Mouse (Mus musculus): ENCODE measurements at regions not wholly inside any gene's neighbourhood (a gene's known extent, or its start where the extent isn't known, plus 50 kb on each side); places are given as distances from the start of the nearest gene placed in this dataset.

DNA sequence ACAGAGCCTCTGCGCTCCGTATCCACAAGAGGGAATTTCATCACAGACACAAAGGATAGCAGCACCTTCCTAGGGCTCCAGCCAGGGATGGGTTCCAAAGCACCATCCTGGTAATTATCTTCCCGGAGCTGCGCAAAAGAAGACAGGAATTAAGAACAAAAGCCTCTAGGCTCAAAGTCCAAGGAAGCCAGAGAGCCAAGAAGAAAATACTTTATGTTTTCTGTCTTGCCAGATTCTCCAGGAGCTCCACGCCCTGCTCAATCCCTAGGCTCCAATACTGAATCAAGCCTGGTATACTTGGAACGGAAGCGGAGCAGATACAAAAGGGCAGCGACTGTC, 54.4 kb downstream of the Irf2bpl start:
- DNase-seq (ENCODE audit: low spot score in 2 of 2), result no peak
- intact Hi-C loops (cut with DNase I), result no loop called here

DNA sequence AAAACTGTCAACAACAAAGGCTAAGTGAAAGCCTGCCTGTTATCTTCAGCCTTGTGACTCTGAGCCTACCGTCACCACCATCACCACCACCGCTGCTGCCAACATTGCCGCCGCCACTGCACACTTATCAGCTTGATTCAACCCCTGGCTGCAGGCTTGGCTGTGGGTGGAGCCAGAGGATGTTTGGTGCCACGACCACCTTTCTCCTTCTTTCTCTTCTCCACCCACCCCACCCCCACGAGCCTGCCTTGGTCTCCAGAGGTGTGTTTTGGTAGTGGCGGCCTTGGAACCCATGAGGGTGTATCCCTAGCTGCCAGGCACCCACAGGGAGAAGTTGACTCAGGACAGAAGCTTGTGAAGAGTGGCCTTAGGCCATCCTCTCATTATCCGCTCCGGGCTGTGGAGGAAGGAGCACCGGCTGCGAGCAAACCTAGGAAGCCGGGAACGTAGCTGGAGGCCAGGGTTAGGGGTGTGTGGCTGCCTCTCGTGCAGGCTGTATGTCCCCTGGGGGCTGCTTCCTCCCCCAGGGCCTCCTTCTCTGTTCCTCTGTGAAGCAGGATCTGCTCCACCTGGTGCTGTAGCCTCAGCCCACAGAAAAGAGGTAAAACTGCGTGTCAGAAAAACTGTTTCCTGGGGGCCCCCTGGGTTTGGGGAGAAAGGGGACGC, 54.9 kb downstream of the Irf2bpl start:
- DNase-seq (ENCODE audit: low spot score in 2 of 2), result no peak
- intact Hi-C loops (cut with DNase I), result no loop called here

DNA sequence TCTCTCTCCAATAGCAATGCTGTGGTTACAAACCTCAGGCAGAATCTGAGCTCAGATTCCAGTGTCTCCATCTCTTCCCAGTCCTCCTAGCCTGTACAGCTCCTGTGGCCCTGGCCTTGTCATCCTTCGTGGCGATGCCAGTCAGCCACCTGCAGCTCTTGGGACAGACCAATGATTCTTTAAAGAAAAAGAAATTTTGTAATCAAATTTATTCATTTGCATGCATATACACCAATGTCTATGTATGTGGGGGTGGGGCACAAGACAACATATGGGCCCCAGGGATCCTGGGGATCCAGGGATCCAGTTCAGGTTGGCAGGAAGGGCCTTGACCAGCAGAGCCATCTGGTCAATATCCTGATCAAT, 57.4 kb downstream of the Irf2bpl start:
- intact Hi-C loops (cut with DNase I), result no loop called here

DNA sequence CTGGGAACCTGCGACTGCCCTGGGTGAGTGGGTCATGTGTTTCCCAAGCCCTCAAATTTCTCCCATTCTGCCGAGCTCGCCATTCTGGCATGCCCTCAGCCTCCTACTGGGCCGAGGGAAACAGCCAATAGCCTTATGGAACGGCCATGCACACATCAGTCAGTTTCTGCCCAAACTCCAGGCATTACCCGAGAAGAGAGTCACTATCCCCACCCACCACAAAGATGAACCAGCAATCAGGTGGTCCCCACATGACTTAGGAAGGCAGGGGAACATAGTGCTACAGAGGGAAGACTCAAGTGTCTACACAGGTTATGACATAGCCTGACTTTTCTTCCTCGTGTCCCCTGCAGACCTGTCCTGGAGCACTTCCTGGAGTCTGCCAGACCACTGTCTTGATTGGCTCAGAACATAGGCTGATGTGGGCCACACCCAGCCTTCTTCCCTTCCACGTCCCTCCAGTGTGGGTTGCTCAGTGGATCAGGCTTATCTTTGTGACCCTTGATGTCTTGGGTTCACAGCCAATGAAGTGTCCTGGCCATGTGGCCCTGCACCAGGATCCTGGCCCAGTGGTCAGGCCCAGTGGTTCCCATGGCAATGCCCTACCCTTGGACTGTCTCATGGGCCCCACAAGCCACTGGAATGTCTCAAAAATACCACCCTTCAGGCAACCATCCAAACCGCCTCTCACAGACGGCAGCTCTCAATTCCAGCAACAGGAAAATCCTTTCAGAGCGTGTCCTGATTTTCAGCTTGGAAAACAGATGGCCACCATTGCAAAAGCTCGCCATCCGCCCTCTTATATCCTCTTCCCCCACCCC, 58.0 kb downstream of the Irf2bpl start:
- intact Hi-C loops (cut with DNase I), result no loop called here
- DNase-seq (ENCODE audit: low spot score in 2 of 2), result peak; percentile 78 to 79

More for the DNA sequence above, 57.4 kb downstream of the Irf2bpl start:
- DNase-seq (ENCODE audit: low spot score in 2 of 2), result no peak

DNA sequence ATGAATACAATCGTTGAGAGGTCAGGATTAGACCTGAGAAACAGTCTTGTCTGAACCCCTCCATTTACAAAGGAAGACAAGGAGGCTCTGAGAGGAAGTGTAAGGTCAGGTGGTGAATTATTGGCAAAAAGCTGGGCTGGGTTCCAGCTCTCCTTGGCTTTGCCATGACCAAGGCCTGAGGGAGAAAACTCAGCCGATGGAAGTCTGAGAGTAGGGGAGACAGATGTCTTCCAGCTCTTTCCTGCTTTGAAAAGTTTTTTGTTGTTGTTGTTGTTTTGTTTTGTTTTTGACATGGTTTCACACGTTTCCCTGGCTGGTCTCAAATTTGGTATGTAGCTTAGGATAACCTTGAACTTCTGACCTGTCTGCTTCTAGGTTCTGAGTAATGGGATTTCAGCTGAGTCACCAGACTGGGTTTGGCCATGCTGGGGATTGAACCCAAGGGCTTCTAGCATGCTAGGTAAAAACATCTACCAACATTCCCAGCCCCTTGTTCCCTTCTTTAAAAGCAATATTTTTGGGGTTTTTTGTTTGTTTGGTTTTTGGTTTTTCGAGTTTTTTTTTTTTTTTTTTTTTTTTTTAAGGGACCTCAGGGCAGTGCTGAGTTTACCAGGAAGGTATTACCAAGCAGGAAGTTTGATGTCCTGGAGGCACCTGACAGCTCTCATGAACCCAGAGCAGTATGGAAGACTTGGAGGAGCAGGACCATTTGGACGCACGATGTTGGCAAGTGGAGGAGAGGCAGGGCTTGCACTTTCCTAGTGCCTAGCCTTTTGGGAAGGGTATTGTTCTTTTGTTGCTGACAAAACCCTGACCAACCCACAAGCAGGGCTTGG, 58.8 kb downstream of the Irf2bpl start:
- intact Hi-C loops (cut with DNase I), result loop anchor here (2.0 kb wide), 1 partner anchor 23 kb away; no protein-coding TSS in a partner anchor
- DNase-seq (ENCODE audit: low spot score in 2 of 2), result no peak

DNA sequence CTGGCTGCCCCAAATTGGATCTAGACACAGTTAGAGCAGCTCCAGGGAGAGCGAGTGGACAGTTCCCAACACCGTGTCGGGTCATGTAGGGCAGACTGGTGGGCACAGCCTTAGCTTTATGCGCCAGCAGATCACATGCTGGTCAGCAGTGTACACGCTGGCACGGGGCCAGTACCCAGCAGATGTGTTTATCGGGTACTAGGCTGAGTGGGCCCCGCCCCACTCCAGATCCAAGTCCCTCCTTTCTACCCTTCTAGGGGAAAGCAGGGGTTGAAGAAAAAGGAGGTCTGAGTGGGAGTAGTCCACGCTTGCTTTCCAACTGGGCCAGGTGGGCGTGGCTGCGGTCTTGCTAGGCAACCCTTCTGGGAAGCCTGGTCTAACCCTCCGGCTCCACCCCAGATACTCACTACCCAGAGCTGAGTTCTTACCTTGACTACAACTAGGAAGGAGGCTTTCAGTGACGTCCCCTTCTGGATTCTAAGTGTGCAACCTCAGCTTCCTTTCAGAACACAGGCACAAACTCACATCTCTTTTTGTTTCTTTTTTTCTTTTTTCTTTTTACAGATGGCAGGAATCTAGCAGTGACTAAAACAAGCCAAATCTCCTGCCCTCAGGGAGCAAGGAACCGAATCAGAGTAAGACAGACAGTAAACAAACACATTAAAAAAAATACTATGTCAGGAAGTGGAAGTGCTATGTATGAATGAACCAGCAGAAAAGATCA, 59.6 kb downstream of the Irf2bpl start:
- DNase-seq (ENCODE audit: low spot score in 2 of 2), result peak; percentile 72 to 80
- intact Hi-C loops (cut with DNase I), result loop anchor here (1.0 to 2.0 kb wide), 2 partner anchors 22 to 59 kb away; partner anchors contain the start of gene Irf2bpl

DNA sequence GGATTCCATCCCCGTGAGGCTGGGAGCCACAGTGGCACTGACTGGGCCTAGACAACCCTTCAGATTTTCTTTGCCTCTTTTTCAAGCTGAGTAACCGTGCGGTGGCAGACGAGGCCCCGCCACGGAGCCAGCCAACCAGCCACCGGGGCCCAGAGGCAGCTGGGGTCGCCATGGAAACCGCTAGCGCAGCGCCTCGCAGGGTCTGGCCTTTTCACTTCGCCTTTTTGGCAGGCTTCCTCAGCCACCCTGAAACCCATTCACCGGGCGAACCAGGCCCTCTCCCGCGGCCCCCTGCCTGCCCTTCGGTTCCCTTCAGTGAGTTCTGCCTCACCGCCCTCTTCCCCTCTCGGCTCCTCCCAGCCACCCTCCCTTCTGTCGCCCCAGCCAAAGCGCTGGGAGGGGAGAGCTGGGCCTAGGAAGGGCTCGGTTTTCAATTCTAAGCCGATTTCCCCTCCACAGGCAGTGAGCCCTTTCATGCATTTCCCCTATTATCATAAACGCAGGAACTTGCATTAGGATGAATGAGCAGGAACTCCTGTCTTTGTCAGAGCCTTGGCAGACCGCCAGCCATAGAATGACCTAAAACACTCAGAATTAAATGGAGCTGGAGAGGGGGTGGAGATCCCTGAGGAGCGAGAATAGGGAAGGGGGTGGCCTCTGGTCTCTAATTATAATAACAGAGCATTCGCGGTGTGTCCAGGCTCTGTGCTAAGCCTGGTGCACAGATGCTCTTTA, 60.6 kb downstream of the Irf2bpl start:
- intact Hi-C loops (cut with DNase I), result loop anchor here (1.0 to 2.0 kb wide), 2 partner anchors 21 to 60 kb away; partner anchors contain the start of gene Irf2bpl
- DNase-seq (ENCODE audit: low spot score in 2 of 2), result peak; percentile 87

DNA sequence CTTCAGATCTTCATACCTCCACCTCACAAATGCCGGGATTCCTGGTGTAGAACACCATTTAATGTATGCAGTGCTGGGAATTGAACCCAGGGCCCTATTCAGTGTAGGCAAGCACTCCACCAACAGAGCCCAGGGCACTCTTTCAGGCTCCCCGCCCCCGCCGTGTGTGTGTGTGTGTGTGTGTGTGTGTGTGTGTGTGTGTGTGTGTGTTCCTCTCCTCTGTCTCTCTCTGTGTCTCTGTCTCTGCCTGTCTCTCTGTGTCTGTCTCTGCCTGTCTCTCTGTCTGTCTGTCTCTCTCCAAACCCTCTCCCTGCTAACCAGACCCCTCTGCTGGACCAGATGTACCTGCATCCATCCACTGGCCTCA, 61.1 kb downstream of the Irf2bpl start:
- DNase-seq (ENCODE audit: low spot score in 2 of 2), result no peak
- intact Hi-C loops (cut with DNase I), result no loop called here

DNA sequence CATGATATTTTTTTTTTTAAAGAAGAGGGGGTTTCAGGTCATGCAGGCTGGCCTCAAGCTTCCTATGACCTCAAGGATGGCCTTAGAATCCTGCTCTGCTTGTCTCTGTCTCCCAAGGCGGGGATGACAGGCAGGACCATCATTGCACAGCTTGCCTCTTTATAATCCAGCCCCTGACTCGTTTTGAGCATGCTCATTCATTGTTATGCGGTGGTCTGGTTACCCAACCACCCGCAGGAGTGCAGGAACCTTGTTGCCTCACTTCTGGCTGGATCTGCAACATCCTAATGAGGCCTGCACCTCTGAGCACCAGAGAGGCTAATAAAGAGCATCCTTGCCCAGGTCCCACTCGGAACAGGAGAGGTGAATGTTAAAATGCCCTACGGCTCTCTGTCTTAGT, 63.4 kb downstream of the Irf2bpl start:
- intact Hi-C loops (cut with DNase I), result no loop called here

DNA sequence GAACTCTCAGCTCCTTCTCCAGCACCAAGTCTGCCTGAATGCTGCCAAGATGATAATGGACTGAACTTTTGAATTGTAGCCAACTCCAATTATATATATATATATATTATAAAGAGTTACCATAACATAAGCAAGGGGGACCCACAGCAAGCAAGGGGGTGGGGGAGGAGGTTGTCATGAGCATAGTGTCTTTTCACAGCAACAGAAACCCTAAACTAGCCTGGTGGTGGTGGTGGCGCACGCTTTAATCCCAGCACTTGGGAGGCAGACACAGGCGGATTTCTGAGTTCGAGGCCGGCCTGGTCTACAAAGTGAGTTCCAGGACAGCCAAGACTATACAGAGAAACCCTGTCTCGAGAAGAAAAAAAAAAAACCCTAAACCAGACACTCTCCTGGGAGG, 65.0 kb downstream of the Irf2bpl start:
- DNase-seq (ENCODE audit: low spot score in 2 of 2), result no peak
- intact Hi-C loops (cut with DNase I), result no loop called here

More for the DNA sequence above, 63.4 kb downstream of the Irf2bpl start:
- no peak for DNase-seq (ENCODE audit: low spot score in 2 of 2)

DNA sequence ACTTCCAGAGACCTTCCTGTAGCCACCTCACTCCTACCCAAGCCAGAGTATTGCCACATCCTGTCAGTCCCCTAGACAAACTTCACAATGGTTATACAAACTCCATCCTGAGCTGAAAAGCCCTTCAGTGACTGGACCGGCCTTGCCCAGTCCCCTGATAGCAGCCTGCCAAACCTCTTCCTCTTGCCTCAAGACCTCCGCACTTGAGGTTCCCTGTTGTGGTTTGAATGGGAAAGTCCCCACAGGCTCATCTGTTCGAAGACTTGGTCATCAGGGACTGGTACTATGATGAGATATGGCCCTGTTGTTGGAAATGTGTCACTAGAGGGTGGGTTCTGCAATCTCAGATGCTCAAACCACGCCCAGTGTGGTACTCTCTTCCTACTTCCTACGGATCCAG, 65.4 kb downstream of the Irf2bpl start:
- no peak for DNase-seq (ENCODE audit: low spot score in 2 of 2)
- intact Hi-C loops (cut with DNase I), result no loop called here

DNA sequence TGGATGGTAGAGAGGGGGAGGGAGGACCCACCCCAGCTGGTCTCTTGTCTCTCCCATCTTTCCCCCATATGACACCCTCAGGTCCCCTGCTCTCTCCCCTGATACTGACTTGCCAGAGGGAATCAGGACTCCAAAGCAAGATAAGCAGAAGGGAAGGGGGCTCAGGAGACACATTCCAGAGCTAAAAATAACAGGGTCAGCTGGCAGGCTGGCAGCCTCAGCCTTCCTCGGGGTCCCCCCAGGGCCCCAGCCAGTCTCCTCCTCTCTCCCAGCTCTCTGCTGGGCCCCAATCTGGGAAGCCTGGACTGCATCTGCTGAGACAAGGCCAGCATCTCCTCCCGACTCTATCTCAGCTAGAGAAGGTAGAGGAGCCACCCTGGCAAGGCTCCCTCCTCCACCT, 66.4 kb downstream of the Irf2bpl start:
- DNase-seq (ENCODE audit: low spot score in 2 of 2), result no peak
- intact Hi-C loops (cut with DNase I), result no loop called here

DNA sequence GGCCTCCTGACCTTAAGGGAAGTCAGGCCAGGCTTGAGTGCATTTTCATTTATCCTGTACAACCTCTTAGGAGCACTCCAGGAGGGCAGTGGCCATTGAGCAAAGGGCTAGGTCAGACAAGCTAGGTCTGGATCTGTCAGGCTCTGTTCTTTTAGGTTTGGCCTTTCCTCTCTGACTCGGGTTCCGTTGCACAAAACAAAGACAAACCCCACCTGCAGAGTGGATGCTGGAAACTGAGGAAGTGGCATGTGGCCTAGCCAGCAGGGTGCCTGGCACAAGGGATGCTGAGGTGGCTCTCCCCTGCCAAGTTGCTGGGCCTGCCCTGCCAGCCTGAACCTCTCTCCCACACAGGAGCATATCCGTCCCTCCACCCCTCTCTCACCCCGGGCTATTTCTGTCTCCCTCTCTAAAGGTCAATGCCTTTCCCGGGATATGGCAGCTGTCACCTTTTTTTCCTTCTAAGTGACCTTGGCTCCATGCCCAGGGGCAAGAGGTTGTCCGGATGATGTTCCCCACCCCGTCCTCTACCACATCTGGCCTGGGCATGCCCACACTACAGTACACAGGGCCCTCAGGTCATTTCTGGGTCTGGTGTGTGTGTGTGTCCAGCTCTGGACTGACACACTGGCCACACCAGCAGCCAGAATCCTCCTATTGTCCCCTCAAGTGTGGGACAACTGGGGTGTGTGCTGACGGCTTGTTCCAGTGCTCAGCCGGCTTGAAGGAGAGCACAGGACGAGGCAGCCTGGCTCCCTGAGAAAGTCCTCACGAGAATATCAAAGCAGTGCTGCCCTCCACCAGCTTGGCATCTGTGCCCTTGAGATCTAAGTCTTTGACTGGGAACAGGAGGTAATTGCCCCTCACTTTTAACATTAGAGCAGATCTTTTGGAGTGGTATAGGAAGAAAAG, 67.6 kb downstream of the Irf2bpl start:
- no peak for DNase-seq (ENCODE audit: low spot score in 2 of 2)
- intact Hi-C loops (cut with DNase I), result loop anchor here (1.0 kb wide), 1 partner anchor 26 kb away; no protein-coding TSS in a partner anchor

DNA sequence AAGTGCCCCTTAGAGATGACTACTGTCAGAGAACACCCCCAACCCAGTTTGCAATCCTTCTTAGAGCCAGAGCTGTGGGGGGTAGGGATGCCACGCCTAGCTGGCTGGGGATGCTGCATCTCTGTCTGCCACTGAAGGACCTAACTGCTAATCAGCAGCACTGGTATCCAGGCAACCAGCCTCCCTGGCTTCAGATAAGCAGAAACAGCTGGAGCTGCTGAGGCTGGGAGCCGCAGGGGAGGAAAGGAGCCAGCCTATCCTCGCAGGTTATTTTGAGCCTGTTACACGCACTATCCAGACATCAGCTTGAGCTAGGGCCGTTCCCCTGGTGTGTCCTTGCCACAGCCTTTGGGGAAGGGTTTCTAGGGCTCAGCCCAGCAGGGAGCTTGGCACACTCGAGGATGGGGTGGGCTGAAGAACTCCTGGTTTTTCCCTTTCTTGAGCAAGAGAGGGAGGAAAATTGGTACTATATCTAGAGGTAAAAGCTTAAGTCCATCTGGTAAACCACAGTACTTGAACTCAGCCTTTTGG, 68.4 kb downstream of the Irf2bpl start:
- peak; percentile 70 to 73 for DNase-seq (ENCODE audit: low spot score in 2 of 2)
- intact Hi-C loops (cut with DNase I), result no loop called here

DNA sequence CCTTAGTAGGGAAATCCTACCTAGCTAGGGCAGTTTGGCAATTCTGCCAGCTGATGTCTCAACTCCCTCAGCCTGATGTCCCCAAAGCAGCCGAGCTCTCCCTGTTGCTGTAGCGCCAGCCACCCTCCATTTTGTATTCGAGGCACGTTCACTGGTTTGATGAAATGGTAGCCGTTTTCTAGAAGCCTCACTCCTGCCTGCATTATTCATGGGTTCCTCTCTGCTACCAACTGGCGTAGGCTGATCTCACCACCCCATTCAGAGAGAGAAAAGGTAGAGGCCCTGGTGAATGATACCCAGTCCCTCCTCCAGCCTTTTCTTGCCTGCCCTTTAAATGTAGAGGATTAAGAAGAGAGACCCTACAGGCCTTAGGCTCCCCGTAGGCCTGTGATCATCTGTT, 69.9 kb downstream of the Irf2bpl start:
- intact Hi-C loops (cut with DNase I), result no loop called here
- DNase-seq (ENCODE audit: low spot score in 2 of 2), result no peak
